In genomic region chr5:115731001-115731731, GRCm38 (mm10) we compare ENCODE assay signal across 8 mouse cellular contexts. TPM values are rescaled to one million over a fixed set of nuclear protein-coding genes. Genes with fewer than 3 reads are reported as not detected.
A peak's percentile ranks its signal among the peaks of the same experiment; 100 is the strongest.
DNase-seq lines count a peak whose midpoint lies in the region; ATAC-seq and TF ChIP-seq lines count a peak whose summit lies in the region.

Gene Bicdl1, minus strand, starts transcription at chr5:115731621.

- peak within 1 kb of the TSS; percentile 23; the same call in 1 of the 2 replicates for H3K9ac ChIP-seq in embryonic facial prominence, embryonic 15.5 days
- peak within 1 kb of the TSS; percentile 47 for H3K9ac ChIP-seq in kidney, embryonic 14.5 days (ENCODE audit: low read depth, low read length)
- peak within 1 kb of the TSS; percentile 20; the same call in 1 of the 2 replicates for H3K9ac ChIP-seq in liver, embryonic 11.5 days (ENCODE audit: low read depth, low read length)
- H3K9ac ChIP-seq in stomach, embryonic 14.5 days (replicated peaks; ENCODE audit: low read depth, low read length): no peak within 1 kb of the TSS

- H3K79me3 ChIP-seq in C2C12 (ENCODE audit: low read depth): no peaks in the 10 kb centered on the region

- peaks cover 24% of the 10 kb centered on the region for H3K27me3 ChIP-seq in C2C12 (ENCODE audit: control insufficient read depth, insufficient read depth, insufficient read length)
- H3K27me3 ChIP-seq in embryonic facial prominence, embryonic 15.5 days: peaks cover 38% of the 10 kb centered on the region
- peaks cover 27% of the 10 kb centered on the region for H3K27me3 ChIP-seq in heart, embryonic 10.5 days (ENCODE audit: insufficient read depth, poor library complexity, severe bottlenecking)
- H3K27me3 ChIP-seq in kidney, embryonic 14.5 days (ENCODE audit: control insufficient read depth, insufficient read depth, low read length): peaks cover 17% of the 10 kb centered on the region
- H3K27me3 ChIP-seq in liver, embryonic 11.5 days (replicated peaks; ENCODE audit: control insufficient read depth, insufficient read depth, low read length): peaks cover 44% of the 10 kb centered on the region
- H3K27me3 ChIP-seq in stomach, embryonic 14.5 days (ENCODE audit: control insufficient read depth, insufficient read depth, low read length): peaks cover 7% of the 10 kb centered on the region

- peak within 1 kb of the TSS; percentile 99 for H3K4me2 ChIP-seq in embryonic facial prominence, embryonic 15.5 days (replicated peaks)
- peak within 1 kb of the TSS; percentile 100 for H3K4me2 ChIP-seq in kidney, embryonic 14.5 days (replicated peaks; ENCODE audit: low read depth, low read length)
- peak within 1 kb of the TSS; percentile 99 for H3K4me2 ChIP-seq in liver, embryonic 11.5 days
- H3K4me2 ChIP-seq in stomach, embryonic 14.5 days (replicated peaks; ENCODE audit: low read depth, low read length): peak within 1 kb of the TSS; percentile 99

- H3K9me3 ChIP-seq in embryonic facial prominence, embryonic 15.5 days (replicated peaks): no peaks in the 10 kb centered on the region
- no peaks in the 10 kb centered on the region for H3K9me3 ChIP-seq in heart, embryonic 10.5 days
- H3K9me3 ChIP-seq in kidney, embryonic 14.5 days (ENCODE audit: control insufficient read depth, low read length): no peaks in the 10 kb centered on the region
- H3K9me3 ChIP-seq in liver, embryonic 11.5 days (ENCODE audit: control insufficient read depth, low read length): no peaks in the 10 kb centered on the region
- no peaks in the 10 kb centered on the region for H3K9me3 ChIP-seq in stomach, embryonic 14.5 days (ENCODE audit: control insufficient read depth, low read depth, low read length)

- TF ChIP-seq POLR2A in bone marrow, adult 2 months (IDR thresholded peaks at IDR 0.05; ENCODE audit: borderline replicate concordance, control insufficient read depth, low read depth, low read length): no peak

- no peak within 1 kb of the TSS for H3ac ChIP-seq in C2C12 (ENCODE audit: control insufficient read depth, insufficient read length, low read depth)

- H3K36me3 ChIP-seq in C2C12 (ENCODE audit: control insufficient read depth, insufficient read depth): no peaks in the 10 kb centered on the region
- H3K36me3 ChIP-seq in embryonic facial prominence, embryonic 15.5 days: no peaks in the 10 kb centered on the region
- H3K36me3 ChIP-seq in heart, embryonic 10.5 days: no peaks in the 10 kb centered on the region
- H3K36me3 ChIP-seq in kidney, embryonic 14.5 days (ENCODE audit: control insufficient read depth, insufficient read depth, low read length): no peaks in the 10 kb centered on the region
- no peaks in the 10 kb centered on the region for H3K36me3 ChIP-seq in liver, embryonic 11.5 days (ENCODE audit: control insufficient read depth, insufficient read depth, low read length)
- no peaks in the 10 kb centered on the region for H3K36me3 ChIP-seq in stomach, embryonic 14.5 days (ENCODE audit: control insufficient read depth, insufficient read depth, low read length)

- no peaks in the 10 kb centered on the region for H3K79me2 ChIP-seq in C2C12 (ENCODE audit: control insufficient read depth, insufficient read depth)

- WGBS in bone marrow, adult 2 months: 1% methylated on average over 67 of the region's 83 CpGs
- under 1% methylated on average over 74 of the region's 83 CpGs for WGBS in embryonic facial prominence, embryonic 15.5 days
- 3% methylated on average over 70 of the region's 83 CpGs for WGBS in heart, embryonic 10.5 days
- WGBS in kidney, embryonic 14.5 days: under 1% methylated on average over 56 of the region's 83 CpGs
- WGBS in liver, embryonic 11.5 days: under 1% methylated on average over 79 of the region's 83 CpGs
- under 1% methylated on average over 55 of the region's 83 CpGs for WGBS in stomach, embryonic 14.5 days

- peak; percentile 93 for DNase-seq in heart, embryonic 10.5 days (ENCODE audit: low spot score)
- peak; percentile 88 for DNase-seq in liver, embryonic 11.5 days (ENCODE audit: low spot score)
- DNase-seq in naive thymus-derived CD4-positive, alpha-beta T cell, adult 2 months (ENCODE audit: low read depth): peak; percentile 68

- peak; percentile 35 for ATAC-seq in embryonic facial prominence, embryonic 15.5 days (ENCODE audit: insufficient number of reproducible peaks, low FRiP score, low TSS enrichment, low read depth)
- peak; percentile 86 for ATAC-seq in kidney, embryonic 14.5 days (ENCODE audit: low FRiP score, low TSS enrichment)
- ATAC-seq in liver, embryonic 11.5 days (replicated peaks; ENCODE audit: low FRiP score): peak; percentile 38; the same call in 1 of the 2 replicates
- peak; percentile 75 for ATAC-seq in stomach, embryonic 14.5 days (ENCODE audit: insufficient number of reproducible peaks, insufficient read depth, low FRiP score, low read depth)

- H3K27ac ChIP-seq in bone marrow, adult 2 months (ENCODE audit: control insufficient read depth, insufficient read depth, low read depth, low read length, poor library complexity): no peak within 1 kb of the TSS; the same call in 1 of the 2 replicates
- H3K27ac ChIP-seq in embryonic facial prominence, embryonic 15.5 days (replicated peaks): peak within 1 kb of the TSS; percentile 58; the same call in 1 of the 2 replicates
- H3K27ac ChIP-seq in heart, embryonic 10.5 days: peak within 1 kb of the TSS; percentile 67; the same call in 1 of the 2 replicates
- peak within 1 kb of the TSS; percentile 59; the same call in 1 of the 2 replicates for H3K27ac ChIP-seq in kidney, embryonic 14.5 days (ENCODE audit: low read depth, low read length)
- peak within 1 kb of the TSS; percentile 52; the same call in 1 of the 2 replicates for H3K27ac ChIP-seq in liver, embryonic 11.5 days (ENCODE audit: low read depth, low read length)
- peak within 1 kb of the TSS; percentile 44; the same call in 1 of the 2 replicates for H3K27ac ChIP-seq in stomach, embryonic 14.5 days (ENCODE audit: low read length)

- no peak for TF ChIP-seq CTCF in C2C12 (IDR thresholded peaks at IDR 0.05; ENCODE audit: control insufficient read depth, insufficient read depth, insufficient read length)
- no peak for TF ChIP-seq CTCF in bone marrow, adult 2 months (IDR thresholded peaks at IDR 0.05; ENCODE audit: control insufficient read depth, insufficient read depth, low read length)

- no peak within 1 kb of the TSS for H3K4me3 ChIP-seq in C2C12 (ENCODE audit: insufficient read depth, poor library complexity, severe bottlenecking)
- peak within 1 kb of the TSS; percentile 57 for H3K4me3 ChIP-seq in bone marrow, adult 2 months (replicated peaks; ENCODE audit: control insufficient read depth, low read depth, low read length)
- H3K4me3 ChIP-seq in embryonic facial prominence, embryonic 15.5 days (replicated peaks): peak within 1 kb of the TSS; percentile 62
- H3K4me3 ChIP-seq in heart, embryonic 10.5 days: peak within 1 kb of the TSS; percentile 74
- peak within 1 kb of the TSS; percentile 68 for H3K4me3 ChIP-seq in kidney, embryonic 14.5 days (ENCODE audit: low read length)
- H3K4me3 ChIP-seq in liver, embryonic 11.5 days (ENCODE audit: low read depth, low read length): peak within 1 kb of the TSS; percentile 69
- H3K4me3 ChIP-seq in stomach, embryonic 14.5 days (ENCODE audit: low read depth, low read length): peak within 1 kb of the TSS; percentile 54

- H3K4me1 ChIP-seq in bone marrow, adult 2 months (ENCODE audit: control insufficient read depth, insufficient read depth, low read length): no peaks in the 10 kb centered on the region; the same call in 1 of the 2 replicates
- peaks cover 18% of the 10 kb centered on the region for H3K4me1 ChIP-seq in embryonic facial prominence, embryonic 15.5 days
- H3K4me1 ChIP-seq in heart, embryonic 10.5 days: peaks cover 20% of the 10 kb centered on the region
- H3K4me1 ChIP-seq in kidney, embryonic 14.5 days (ENCODE audit: control insufficient read depth, insufficient read depth, low read length): no peaks in the 10 kb centered on the region
- peaks cover 15% of the 10 kb centered on the region; the same call in 1 of the 2 replicates for H3K4me1 ChIP-seq in liver, embryonic 11.5 days (replicated peaks; ENCODE audit: control insufficient read depth, insufficient read depth, low read length)
- H3K4me1 ChIP-seq in stomach, embryonic 14.5 days (ENCODE audit: control insufficient read depth, insufficient read depth, low read length): peaks cover 5% of the 10 kb centered on the region; the same call in 1 of the 2 replicates

TF ChIP-seq in C2C12, 6 proteins besides CTCF, POLR2A, EP300 and RAD21:
- no peak for TF ChIP-seq FOSL1 (IDR thresholded peaks at IDR 0.05; ENCODE audit: insufficient read depth, low read length, poor library complexity, severe bottlenecking)
- TF ChIP-seq MAX (IDR thresholded peaks at IDR 0.05): peak; percentile 56
- no peak for TF ChIP-seq USF1 (IDR thresholded peaks at IDR 0.05; ENCODE audit: low read depth)
- no peak for TF ChIP-seq MYOG (IDR thresholded peaks at IDR 0.05; ENCODE audit: control insufficient read depth, extremely low read depth, insufficient read length)
- TF ChIP-seq CEBPB (IDR thresholded peaks at IDR 0.05; ENCODE audit: low read depth): no peak
- no peak for TF ChIP-seq MYOD1 (IDR thresholded peaks at IDR 0.05; ENCODE audit: control insufficient read depth, insufficient read length, low read depth)

RNA-seq across cellular contexts. Expression of gene Bicdl1, which starts in this region (rescaled TPM):
- polyA plus RNA-seq in C2C12 (2012; fragmentation: generic; extraction: Trizol): 2.4 TPM
- polyA plus RNA-seq in bone marrow, adult 2 months (2011; ENCODE audit: insufficient read depth, insufficient read length, low replicate concordance, missing spikeins): 4.2 and 6.1 TPM in 2 replicates
- 16.0 and 17.6 TPM in 2 replicates for polyA plus RNA-seq in embryonic facial prominence, embryonic 15.5 days (2015; fragmentation: Nextera tagmentation; extraction: Ambion mirVana)
- 8.2 and 11.1 TPM in 2 replicates for polyA plus RNA-seq in heart, embryonic 10.5 days (2016; fragmentation: Nextera tagmentation; extraction: Ambion mirVana)
- 10.5 and 10.8 TPM in 2 replicates for polyA plus RNA-seq in kidney, embryonic 14.5 days (2014; fragmentation: Nextera tagmentation; extraction: Ambion mirVana)
- polyA plus RNA-seq in liver, embryonic 11.5 days (2014; fragmentation: Nextera tagmentation; extraction: Ambion mirVana): 4.9 and 6.2 TPM in 2 replicates
- 10.4 and 11.6 TPM in 2 replicates for polyA plus RNA-seq in stomach, embryonic 14.5 days (2014; fragmentation: Nextera tagmentation; extraction: Ambion mirVana)

Comparison
In these comparisons a context has a peak if more than half of its experiments do, and no peak if none do; other contexts are left out.
1. ATAC-seq: peak in every context shown above with its lines; median percentile 86 in kidney, embryonic 14.5 days; 75 in stomach, embryonic 14.5 days; 38 in liver, embryonic 11.5 days; 35 in embryonic facial prominence, embryonic 15.5 days.